Mouse (Mus musculus) kidney, embryonic 16.5 days (tissue): ENCODE measurements around the gene Mad1l1. TPM values are rescaled to one million over a fixed set of nuclear protein-coding genes. Genes with fewer than 3 reads are reported as not detected.

Experiments used
- ATAC-seq: fragments of 200-750 bp; cut with Nextera tagmentation; 2 replicates; pipeline ENCODE4 v1.8.0; 2017; ENCODE audit warnings: moderate TSS enrichment; ENCODE audit not compliant: low FRiP score, low TSS enrichment
- H3K27ac ChIP-seq: fragments of 300-500 bp; sonication (generic); 2 replicates; pipeline ENCODE4 v1.5.1; 2014; ENCODE audit warnings: low read length
- H3K27me3 ChIP-seq: fragments of 300-500 bp; sonication (generic); 2 replicates; pipeline ENCODE4 v1.6.1; 2014; ENCODE audit warnings: low read length, control low read depth, mixed read lengths; ENCODE audit not compliant: insufficient read depth
- H3K36me3 ChIP-seq: fragments of 300-500 bp; sonication (generic); 2 replicates; pipeline ENCODE4 v1.6.1; 2014; ENCODE audit warnings: low read length, control low read depth, mixed read lengths; ENCODE audit not compliant: insufficient read depth
- H3K4me1 ChIP-seq: fragments of 300-500 bp; sonication (generic); 2 replicates; pipeline ENCODE4 v1.6.1; 2014; ENCODE audit warnings: low read length, control low read depth, mixed read lengths; ENCODE audit not compliant: insufficient read depth
- H3K4me2 ChIP-seq: fragments of 300-500 bp; sonication (generic); replicated peaks from 2 replicates; pipeline ENCODE4 v1.6.1; 2014; ENCODE audit warnings: low read depth, low read length
- H3K4me3 ChIP-seq: fragments of 300-500 bp; sonication (generic); 2 replicates; pipeline ENCODE4 v1.5.1; 2014; ENCODE audit warnings: mild to moderate bottlenecking, low read length
- H3K9ac ChIP-seq: fragments of 300-500 bp; sonication (generic); replicated peaks from 2 replicates; pipeline ENCODE4 v1.6.1; 2014; ENCODE audit warnings: low read length
- H3K9me3 ChIP-seq: fragments of 300-500 bp; sonication (generic); 2 replicates; pipeline ENCODE4 v1.6.1; 2016; ENCODE audit warnings: low read length, control low read depth
- WGBS: fragments of 180-500 bp; shearing (Covaris S2); extraction: QIAGEN DNeasy Blood & Tissue Kit; methylation state at CpG from one replicate; pipeline ENCODE4 v1.1.7; 2014; 5-methylcytosine and 5-hydroxymethylcytosine counted together
- polyA plus RNA-seq: library from polyadenylated mRNA; unstranded; fragments of >200 nt; fragmentation: Nextera tagmentation; extraction: Ambion mirVana; gene quantifications from 2 replicates; pipeline ENCODE4 v1.2.1, GENCODE M21; 2015

Mad1l1 gene
- polyA plus RNA-seq, 1 experiment from 2014 or later: 51.6 TPM

- no peak for ATAC-seq
- H3K9ac ChIP-seq: no peak overlapping the region
- H3K4me2 ChIP-seq: no peak overlapping the region
- WGBS: 68% methylated on average over 8 of the region's 8 CpGs
- H3K36me3 ChIP-seq: peaks cover 5% of the 10 kb centered on the region; the same call in 1 of the 2 replicates
- H3K4me3 ChIP-seq: no peak overlapping the region
- no peaks in the 10 kb centered on the region for H3K27me3 ChIP-seq
- no peaks in the 10 kb centered on the region for H3K4me1 ChIP-seq
- H3K9me3 ChIP-seq: no peaks in the 10 kb centered on the region
- H3K27ac ChIP-seq: no peak overlapping the region
These were observed 218.6 kb downstream of the Mad1l1 start for GRCm38 (mm10) chr5:140102731-140103130.

- Histone ChIP-seq H3K27ac (no peak overlapping the region), H3K4me3 (no peak overlapping the region), H3K27me3 (no peaks in the 10 kb centered on the region), H3K4me2 (no peak overlapping the region), H3K9me3 (no peaks in the 10 kb centered on the region), H3K4me1 (no peaks in the 10 kb centered on the region), H3K9ac (no peak overlapping the region), H3K36me3 (peaks cover 5% of the 10 kb centered on the region; the same call in 1 of the 2 replicates)
- ATAC-seq: no peak
- WGBS: 88% methylated on average over 14 of the region's 14 CpGs
These were observed 219.8 kb downstream of the Mad1l1 start for GRCm38 (mm10) chr5:140101409-140102009.

GRCm38 (mm10) chr5:140098711-140099110, 222.6 kb downstream of the Mad1l1 start:
- no peak for ATAC-seq
- no peaks in the 10 kb centered on the region for H3K4me1 ChIP-seq
- no peaks in the 10 kb centered on the region for H3K27me3 ChIP-seq
- no peak overlapping the region for H3K9ac ChIP-seq
- WGBS: 91% methylated on average over 5 of the region's 5 CpGs
- no peak overlapping the region for H3K27ac ChIP-seq
- no peak overlapping the region for H3K4me3 ChIP-seq
- no peak overlapping the region for H3K4me2 ChIP-seq
- H3K9me3 ChIP-seq: no peaks in the 10 kb centered on the region
- H3K36me3 ChIP-seq: peaks cover 5% of the 10 kb centered on the region; the same call in 1 of the 2 replicates

- no peak for ATAC-seq
- H3K27me3 ChIP-seq: no peaks in the 10 kb centered on the region
- H3K9me3 ChIP-seq: no peaks in the 10 kb centered on the region
- H3K4me3 ChIP-seq: no peak overlapping the region
- H3K9ac ChIP-seq: no peak overlapping the region
- WGBS: 81% methylated on average over 2 of the region's 2 CpGs
- no peak overlapping the region for H3K27ac ChIP-seq
- H3K4me2 ChIP-seq: no peak overlapping the region
- H3K4me1 ChIP-seq: no peaks in the 10 kb centered on the region
- H3K36me3 ChIP-seq: 0 out of 2 replicates have a peak, but pooled peaks cover 3% of the 10 kb centered on the region
These were observed 226.1 kb downstream of the Mad1l1 start for GRCm38 (mm10) chr5:140095203-140095602.

GRCm38 (mm10) chr5:140093489-140093888, 227.9 kb downstream of the Mad1l1 start:
- ATAC-seq: no peak
- H3K36me3 ChIP-seq: 0 out of 2 replicates have a peak, but pooled peaks cover 4% of the 10 kb centered on the region
- no peaks in the 10 kb centered on the region for H3K9me3 ChIP-seq
- H3K4me3 ChIP-seq: no peak overlapping the region
- H3K4me1 ChIP-seq: no peaks in the 10 kb centered on the region
- H3K27me3 ChIP-seq: no peaks in the 10 kb centered on the region
- no peak overlapping the region for H3K27ac ChIP-seq
- H3K9ac ChIP-seq: no peak overlapping the region
- no peak overlapping the region for H3K4me2 ChIP-seq
- WGBS: 90% methylated on average over 8 of the region's 8 CpGs

GRCm38 (mm10) chr5:140091601-140092000, 229.8 kb downstream of the Mad1l1 start:
- Histone ChIP-seq H3K36me3 (0 out of 2 replicates have a peak, but pooled peaks cover 6% of the 10 kb centered on the region), H3K4me2 (no peak overlapping the region), H3K4me3 (no peak overlapping the region), H3K27me3 (no peaks in the 10 kb centered on the region), H3K9ac (no peak overlapping the region), H3K27ac (no peak overlapping the region), H3K4me1 (no peaks in the 10 kb centered on the region), H3K9me3 (no peaks in the 10 kb centered on the region)
- WGBS: 65% methylated on average over 11 of the region's 11 CpGs
- ATAC-seq: no peak

GRCm38 (mm10) chr5:140089263-140089662, 232.1 kb downstream of the Mad1l1 start:
- Histone ChIP-seq H3K27ac (no peak overlapping the region), H3K9ac (no peak overlapping the region), H3K4me2 (no peak overlapping the region), H3K4me1 (no peaks in the 10 kb centered on the region), H3K9me3 (no peaks in the 10 kb centered on the region), H3K36me3 (0 out of 2 replicates have a peak, but pooled peaks cover 6% of the 10 kb centered on the region), H3K4me3 (no peak overlapping the region), H3K27me3 (no peaks in the 10 kb centered on the region)
- no peak for ATAC-seq

- ATAC-seq: no peak
- Histone ChIP-seq H3K9ac (no peak overlapping the region), H3K36me3 (0 out of 2 replicates have a peak, but pooled peaks cover 3% of the 10 kb centered on the region), H3K27ac (no peak overlapping the region), H3K4me2 (no peak overlapping the region), H3K4me1 (peaks cover 8% of the 10 kb centered on the region), H3K4me3 (no peak overlapping the region), H3K27me3 (no peaks in the 10 kb centered on the region), H3K9me3 (no peaks in the 10 kb centered on the region)
- 91% methylated on average over 7 of the region's 7 CpGs for WGBS
These were observed 234.1 kb downstream of the Mad1l1 start for GRCm38 (mm10) chr5:140087242-140087641.

- Histone ChIP-seq H3K27ac (no peak overlapping the region), H3K4me1 (peaks cover 10% of the 10 kb centered on the region), H3K36me3 (0 out of 2 replicates have a peak, but pooled peaks cover 3% of the 10 kb centered on the region), H3K27me3 (no peaks in the 10 kb centered on the region), H3K9me3 (no peaks in the 10 kb centered on the region), H3K9ac (no peak overlapping the region), H3K4me2 (no peak overlapping the region), H3K4me3 (no peak overlapping the region)
- no peak for ATAC-seq
- WGBS: 85% methylated on average over 6 of the region's 6 CpGs
These were observed 237.0 kb downstream of the Mad1l1 start for GRCm38 (mm10) chr5:140084341-140084740.

- no peak overlapping the region for H3K4me3 ChIP-seq
- H3K9me3 ChIP-seq: no peaks in the 10 kb centered on the region
- no peak overlapping the region for H3K4me2 ChIP-seq
- 0 out of 2 replicates have a peak, but pooled peaks cover 3% of the 10 kb centered on the region for H3K36me3 ChIP-seq
- WGBS: 77% methylated on average over 5 of the region's 5 CpGs
- no peak overlapping the region for H3K9ac ChIP-seq
- no peak for ATAC-seq
- no peak overlapping the region for H3K27ac ChIP-seq
- no peaks in the 10 kb centered on the region for H3K27me3 ChIP-seq
- peaks cover 10% of the 10 kb centered on the region for H3K4me1 ChIP-seq
These were observed 237.4 kb downstream of the Mad1l1 start for GRCm38 (mm10) chr5:140083911-140084310.
